Mouse (Mus musculus) frontal cortex, postnatal 14 days (tissue): ENCODE results near the gene Pif1.

Source experiments
- DNase-seq, 2 experiments: peaks; one replicate each; pipeline ENCODE4 v3.0.0; 2022; ENCODE audit warnings: low spot score in 2 of 2

Pif1 gene

DNA sequence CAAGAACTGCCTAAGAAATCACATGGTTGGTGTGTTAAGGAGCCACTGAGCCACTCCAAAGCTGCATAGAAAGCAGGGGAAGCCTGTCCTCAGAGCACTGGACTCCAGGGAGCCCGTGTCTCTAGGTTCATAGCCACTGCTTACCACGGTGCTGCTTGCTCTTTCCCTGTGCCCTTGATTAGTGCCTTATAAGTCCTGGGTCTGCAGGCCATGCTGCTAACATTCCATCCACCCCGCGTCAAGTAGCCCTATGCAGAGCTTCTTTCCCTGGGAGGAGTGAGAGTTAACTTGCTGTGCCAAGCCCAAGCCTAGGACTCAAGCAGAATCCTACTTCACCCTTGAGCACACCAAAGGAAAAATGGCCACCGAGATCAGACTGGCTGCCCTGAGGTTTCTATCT lies 52.1 kb downstream of the Pif1 start:
- DNase-seq = no peak

DNA sequence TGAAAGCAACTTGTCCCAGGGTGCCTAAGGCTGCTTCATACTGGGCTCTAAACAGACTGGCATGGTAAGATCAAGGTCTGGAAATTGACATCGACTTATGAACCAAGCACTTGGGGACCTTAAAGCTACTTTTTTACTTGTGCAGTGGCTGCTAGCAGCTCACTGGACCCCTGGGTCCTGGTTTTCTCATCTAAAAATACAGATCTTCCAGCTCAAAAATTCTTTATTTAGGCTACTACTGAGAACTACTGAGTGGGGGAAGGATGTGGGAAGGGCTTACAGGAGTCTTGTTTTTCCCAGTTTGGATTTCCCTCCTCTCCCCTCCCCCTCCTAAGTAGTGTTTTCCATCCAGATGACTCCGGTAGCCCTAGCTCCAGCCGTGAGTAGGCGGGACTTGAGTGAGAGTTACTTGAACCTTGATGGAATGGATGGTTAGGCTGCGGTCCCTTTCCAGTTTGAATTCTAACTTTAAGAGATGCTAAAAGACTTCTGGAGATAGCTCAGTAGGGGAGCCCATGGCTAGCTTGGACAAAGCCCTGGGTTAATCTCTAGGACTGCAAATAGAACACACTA lies 54.0 kb downstream of the Pif1 start:
- no peak for DNase-seq

DNA sequence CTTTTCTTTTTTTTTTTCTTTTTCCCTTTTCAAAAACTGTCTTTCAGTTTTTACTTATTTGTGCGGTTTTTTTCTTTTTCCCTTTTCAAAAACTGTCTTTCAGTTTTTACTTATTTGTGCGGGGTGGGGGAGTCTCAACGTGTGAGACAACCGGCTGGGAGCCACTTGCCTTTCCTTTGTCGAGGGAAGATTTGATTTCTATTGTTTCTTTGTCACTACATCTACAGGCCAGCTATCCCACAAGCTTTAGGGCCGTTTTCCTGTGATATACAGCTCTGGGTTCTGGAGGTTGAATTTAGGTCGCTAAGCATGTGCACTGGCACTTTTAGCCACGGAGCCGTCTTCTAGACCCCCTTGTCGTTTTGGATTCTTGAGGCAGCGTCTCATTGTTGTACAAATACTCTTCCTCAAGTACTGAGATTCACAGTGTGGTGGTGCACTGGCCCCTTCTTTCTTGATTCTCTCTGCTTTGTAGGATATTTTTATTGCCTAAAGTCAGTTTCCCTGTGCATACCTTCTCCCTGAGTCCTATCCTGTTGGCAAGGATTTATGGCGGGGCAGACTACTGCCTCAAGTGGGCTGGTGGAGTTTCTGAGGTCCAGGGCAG lies 54.6 kb downstream of the Pif1 start:
- no peak for DNase-seq

DNA sequence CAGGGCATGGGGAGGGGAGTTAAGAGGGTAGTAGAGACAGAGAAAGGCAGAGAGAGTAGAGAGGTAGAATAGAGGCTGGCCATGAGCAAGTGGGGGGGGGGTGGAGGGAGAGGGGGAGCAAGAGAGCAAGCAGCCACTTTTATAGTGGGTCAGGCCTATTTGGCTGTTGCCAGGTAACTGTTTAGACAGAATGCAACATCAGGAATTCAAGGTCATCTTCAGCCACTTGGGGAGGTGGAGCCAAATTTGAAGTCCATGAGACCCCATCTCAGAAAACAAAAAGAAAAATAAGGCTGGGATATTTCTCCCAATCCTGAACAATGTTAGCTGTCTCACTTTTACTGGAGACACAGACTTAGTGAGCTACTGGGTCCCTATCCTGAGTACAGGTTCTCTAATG lies 55.6 kb downstream of the Pif1 start:
- no peak for DNase-seq

DNA sequence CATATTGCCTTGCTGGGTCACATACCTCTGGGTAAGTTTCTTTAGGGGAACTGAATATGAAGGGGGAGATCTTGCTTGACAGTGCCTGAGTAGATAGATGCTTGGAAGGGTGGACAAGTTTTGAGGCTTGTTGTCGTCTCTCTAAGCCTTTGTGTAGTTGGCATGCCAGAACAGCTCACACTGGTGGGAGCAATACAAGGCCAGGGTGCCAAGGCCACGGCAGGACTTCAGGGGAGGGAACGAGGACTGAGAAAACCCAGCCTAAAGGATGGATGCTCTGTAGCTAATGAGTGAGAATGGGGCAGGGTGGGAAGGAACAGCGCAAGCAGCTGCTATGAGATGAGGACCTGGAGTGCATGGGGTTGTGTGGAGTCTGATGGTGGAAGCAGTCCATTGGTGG lies 58.0 kb downstream of the Pif1 start:
- no peak for DNase-seq
